Mouse (Mus musculus) CH12.LX (cell line): ENCODE data around the gene Cyp26a1. TPM values are rescaled to one million over a fixed set of nuclear protein-coding genes. Genes with fewer than 3 reads are reported as not detected.

ENCODE experiments used
- DNase-seq: peaks from one replicate; pipeline ENCODE4 v3.0.0-alpha.2; 2013; ENCODE audit errors: extremely low read depth
- H3K27ac ChIP-seq: 2 replicates; pipeline ENCODE4 v1.5.1; 2012; ENCODE audit warnings: low read depth, mild to moderate bottlenecking, control low read depth, moderate library complexity; ENCODE audit not compliant: insufficient read depth
- H3K27me3 ChIP-seq: replicated peaks from 2 replicates; pipeline ENCODE3; 2012; ENCODE audit warnings: inconsistent platforms
- H3K36me3 ChIP-seq, 2 experiments: replicated peaks in 1 of 2; 2 replicates each; pipeline versions ENCODE3 to v1.6.1; 2012; ENCODE audit warnings: inconsistent platforms in 1 of 2, low read length in 1 of 2, mild to moderate bottlenecking in 1 of 2, mixed read lengths in 1 of 2, moderate library complexity in 1 of 2; ENCODE audit not compliant: control insufficient read depth in 1 of 2, insufficient read depth in 1 of 2
- H3K4me1 ChIP-seq, 2 experiments: 2 replicates each; pipeline ENCODE4 v1.6.1; 2012; ENCODE audit warnings: inconsistent platforms in 1 of 2, moderate library complexity in 1 of 2; ENCODE audit not compliant: insufficient read depth in 2 of 2, control insufficient read depth in 1 of 2
- H3K4me2 ChIP-seq: 2 replicates; pipeline ENCODE4 v1.6.1; 2012; ENCODE audit warnings: low read depth, mild to moderate bottlenecking, control low read depth; ENCODE audit not compliant: poor library complexity, insufficient read depth, severe bottlenecking
- H3K4me3 ChIP-seq, 3 experiments: fragments of 150-350 bp in 1 of 3; sonication (generic) in 1 of 3; replicated peaks in 1 of 3; 2 replicates each; pipeline versions ENCODE3 to v1.5.1; 2011 to 2012; ENCODE audit warnings: low read depth in 2 of 3, low read length in 2 of 3, mild to moderate bottlenecking in 2 of 3, moderate library complexity in 2 of 3, control low read depth in 1 of 3, improper control_type of control experiment in 1 of 3, inconsistent platforms in 1 of 3, mixed read lengths in 1 of 3; ENCODE audit not compliant: poor library complexity in 1 of 3
- H3K79me2 ChIP-seq: replicated peaks from 2 replicates; pipeline ENCODE4 v1.6.1; 2012; ENCODE audit warnings: mild to moderate bottlenecking, moderate library complexity; ENCODE audit not compliant: control insufficient read depth, poor library complexity, insufficient read depth, severe bottlenecking; ENCODE audit errors: extremely low read depth
- H3K9ac ChIP-seq: 2 replicates; pipeline ENCODE4 v1.6.1; 2012; ENCODE audit warnings: low read depth, mild to moderate bottlenecking, control low read depth, moderate library complexity; ENCODE audit not compliant: insufficient read depth
- H3K9me3 ChIP-seq: replicated peaks from 2 replicates; pipeline ENCODE3; 2012; ENCODE audit warnings: low read length, inconsistent platforms, mixed read lengths
- CHD1 ChIP-seq: IDR thresholded peaks from 2 replicates; pipeline ENCODE4 v1.6.1; 2012; ENCODE audit warnings: low read depth, low read length, improper control_type of control experiment, inconsistent platforms
- CTCF ChIP-seq, 2 experiments: IDR thresholded peaks in 1 of 2; conservative IDR thresholded peaks in 1 of 2; 2 replicates each; pipeline ENCODE4 v1.5.1; 2011 to 2012; ENCODE audit warnings: low read depth in 2 of 2, low read length in 2 of 2, improper control_type of control experiment in 1 of 2, inconsistent platforms in 1 of 2, mild to moderate bottlenecking in 1 of 2, moderate library complexity in 1 of 2
- ELF1 ChIP-seq: IDR thresholded peaks from 2 replicates; pipeline ENCODE4 v1.6.1; 2014; ENCODE audit warnings: low read depth, mild to moderate bottlenecking, inconsistent platforms, low read length, improper control_type of control experiment
- EP300 ChIP-seq: IDR thresholded peaks from 2 replicates; pipeline ENCODE4 v1.6.1; 2011; ENCODE audit warnings: low read length, improper control_type of control experiment
- GABPA ChIP-seq: IDR thresholded peaks from 2 replicates; pipeline ENCODE4 v1.6.1; 2012; ENCODE audit warnings: low read depth, low read length, improper control_type of control experiment, inconsistent platforms; ENCODE audit not compliant: insufficient replicate concordance
- JUND ChIP-seq: conservative IDR thresholded peaks from 2 replicates; pipeline ENCODE4 v1.6.1; 2011; ENCODE audit warnings: low read depth, low read length, improper control_type of control experiment
- KAT2A ChIP-seq: IDR thresholded peaks from 2 replicates; pipeline ENCODE4 v1.6.1; 2012; ENCODE audit warnings: low read length, improper control_type of control experiment, inconsistent platforms; ENCODE audit not compliant: insufficient replicate concordance
- MAFK ChIP-seq: IDR thresholded peaks from 2 replicates; pipeline ENCODE4 v1.6.1; 2011; ENCODE audit warnings: low read length, improper control_type of control experiment; ENCODE audit not compliant: insufficient replicate concordance
- MAX ChIP-seq: IDR thresholded peaks from 2 replicates; pipeline ENCODE4 v1.6.1; 2011; ENCODE audit warnings: low read length, improper control_type of control experiment
- MAZ ChIP-seq: IDR thresholded peaks from 2 replicates; pipeline ENCODE4 v1.6.1; 2012; ENCODE audit warnings: low read depth, mild to moderate bottlenecking, inconsistent platforms, low read length, improper control_type of control experiment, moderate library complexity
- MXI1 ChIP-seq: IDR thresholded peaks from 2 replicates; pipeline ENCODE4 v1.6.1; 2011; ENCODE audit warnings: mild to moderate bottlenecking, low read depth, low read length, improper control_type of control experiment
- POLR2A ChIP-seq: IDR thresholded peaks from 2 replicates; pipeline ENCODE4 v1.6.1; 2011; ENCODE audit warnings: low read depth, mild to moderate bottlenecking, improper control_type of control experiment, low read length
- POLR2AphosphoS2 ChIP-seq: IDR thresholded peaks from 2 replicates; pipeline ENCODE4 v1.6.1; 2011; ENCODE audit warnings: low read depth, low read length, improper control_type of control experiment
- RCOR1 ChIP-seq: conservative IDR thresholded peaks from 2 replicates; pipeline ENCODE4 v1.6.1; 2012; ENCODE audit warnings: low read depth, mild to moderate bottlenecking, inconsistent platforms, low read length, improper control_type of control experiment
- SMC3 ChIP-seq: IDR thresholded peaks from 2 replicates; pipeline ENCODE4 v1.6.1; 2011; ENCODE audit warnings: low read depth, low read length, improper control_type of control experiment
- TBP ChIP-seq: conservative IDR thresholded peaks from 2 replicates; pipeline ENCODE4 v1.6.1; 2011; ENCODE audit warnings: low read depth, low read length, improper control_type of control experiment
- TCF12 ChIP-seq: IDR thresholded peaks from 2 replicates; pipeline ENCODE4 v1.6.1; 2014; ENCODE audit warnings: low read depth, mild to moderate bottlenecking, inconsistent platforms, low read length, improper control_type of control experiment
- UBTF ChIP-seq: IDR thresholded peaks from 2 replicates; pipeline ENCODE4 v1.6.1; 2012; ENCODE audit warnings: low read depth, mild to moderate bottlenecking, inconsistent platforms, low read length, improper control_type of control experiment, moderate library complexity
- ZNF384 ChIP-seq: IDR thresholded peaks from 2 replicates; pipeline ENCODE4 v1.6.1; 2012; ENCODE audit warnings: low read depth, low read length, improper control_type of control experiment, inconsistent platforms
- dilution Hi-C: fragments of 300-500 bp; cut with MboI; formaldehyde crosslinking; loops from 2 replicates; pipeline ENCODE4 v1.14.3; 2020; ENCODE audit warnings: low sequenced_read_pairs; ENCODE audit not compliant: extremely low pct_unique_long_range_greater_than_20kb, extremely low pct_ligation_motif_present
- in situ Hi-C: fragments of 300-500 bp; cut with MboI; formaldehyde crosslinking; loops from 3 replicates; pipeline ENCODE4 v1.14.3; 2019; ENCODE audit warnings: low sequenced_read_pairs, low pct_ligation_motif_present, low pct_unique_long_range_greater_than_20kb, mixed read lengths
- polyA plus RNA-seq: library from polyadenylated mRNA; unstranded; fragments of >175 nt; gene quantifications from 2 replicates; pipeline ENCODE4 v1.2.1, GENCODE M21; 2012; ENCODE audit warnings: low read depth; ENCODE audit not compliant: insufficient read length
- total RNA-seq, 2 experiments: library from RNA; depleted of rRNA; stranded (reverse); fragments of 300-350 nt in 1 of 2; fragments of >200 nt in 1 of 2; gene quantifications; 2 replicates each; pipeline ENCODE4 v1.2.3; 2012 to 2014

The Cyp26a1 gene
- total and polyA plus RNA-seq, 3 experiments: 0.17 TPM; not detected in 2

GRCm38 (mm10) chr19:37726585-37726984 lies 29.0 kb downstream of the Cyp26a1 start:
- dilution Hi-C loops: no loop called here
- Histone ChIP-seq H3K9ac (no peak overlapping the region), H3K27ac (no peak overlapping the region), H3K27me3 (no peaks in the 10 kb centered on the region), H3K4me3 (no peak overlapping the region)
- TF ChIP-seq MAX (no peak), MAZ (no peak), ZNF384 (no peak), TBP (no peak), MXI1 (no peak), POLR2A (no peak), RCOR1 (no peak)
- TF ChIP-seq, all 38 proteins: peak for 0
- H3K4me1 ChIP-seq: peaks cover 0 to 6% of the 10 kb centered on the region in 2 experiments; a peak in 2 of 4 replicates
- H3K4me2 ChIP-seq: no peak overlapping the region
- no peaks in the 10 kb centered on the region for H3K79me2 ChIP-seq
- in situ Hi-C loops: no loop called here
- no peak for DNase-seq
- no peaks in the 10 kb centered on the region for H3K36me3 ChIP-seq
- H3K9me3 ChIP-seq: no peaks in the 10 kb centered on the region

- H3K4me2 ChIP-seq: no peak overlapping the region
- no peaks in the 10 kb centered on the region for H3K9me3 ChIP-seq
- no peak overlapping the region for H3K4me3 ChIP-seq
- dilution Hi-C loops (no loop called here), in situ Hi-C loops (no loop called here)
- TF ChIP-seq MAX (no peak), MXI1 (no peak), TBP (no peak), ELF1 (no peak), ZNF384 (no peak), MAFK (no peak), UBTF (no peak), RCOR1 (no peak), JUND (no peak), CTCF (conservative IDR thresholded peaks at IDR 0.05 in 1 of 2, IDR thresholded peaks at IDR 0.05 in 1 of 2; ENCODE audit: low read depth in 2 of 2, low read length in 2 of 2) (no peak), SMC3 (no peak), POLR2AphosphoS2 (no peak), CHD1 (no peak), KAT2A (no peak)
- DNase-seq: no peak
- H3K27me3 ChIP-seq: no peaks in the 10 kb centered on the region
- H3K9ac ChIP-seq: no peak overlapping the region
- no peaks in the 10 kb centered on the region for H3K79me2 ChIP-seq
- H3K4me1 ChIP-seq: peaks cover 2 to 14% of the 10 kb centered on the region in 2 experiments; a peak in 3 of 4 replicates
- no peaks in the 10 kb centered on the region for H3K36me3 ChIP-seq
- no peak overlapping the region for H3K27ac ChIP-seq
Observed at GRCm38 (mm10) chr19:37727366-37727765, 29.8 kb downstream of the Cyp26a1 start.

DNA sequence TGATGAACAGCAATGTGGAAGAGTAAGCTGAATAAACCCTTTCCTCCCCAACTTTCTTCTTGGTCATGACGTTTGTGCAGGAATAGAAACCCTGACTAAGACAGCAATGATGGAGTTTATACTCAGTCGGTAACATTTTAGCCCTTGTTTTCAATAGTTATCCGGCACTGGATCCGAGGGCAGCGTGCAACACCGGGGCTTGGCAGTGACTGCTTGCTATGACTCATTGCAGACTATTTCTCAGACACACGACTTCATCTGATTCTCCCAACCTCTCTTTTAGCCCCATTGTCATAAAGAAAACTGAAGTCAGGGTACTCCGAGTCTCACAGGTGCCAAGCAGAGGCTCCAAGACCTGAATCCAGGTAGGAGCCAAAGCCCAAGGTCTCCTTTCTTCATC lies 37.8 kb downstream of the Cyp26a1 start:
- TF ChIP-seq GABPA: no peak
- TF ChIP-seq TCF12: no peak
- TF ChIP-seq POLR2A: no peak
- TF ChIP-seq EP300: no peak
- Histone ChIP-seq H3K4me2 (no peak overlapping the region), H3K9me3 (no peaks in the 10 kb centered on the region), H3K27me3 (no peaks in the 10 kb centered on the region), H3K4me1 (peaks cover 2 to 27% of the 10 kb centered on the region in 2 experiments; a peak in 3 of 4 replicates), H3K9ac (no peak overlapping the region), H3K27ac (no peak overlapping the region), H3K79me2 (no peaks in the 10 kb centered on the region), H3K36me3 (no peaks in the 10 kb centered on the region), H3K4me3 (no peak overlapping the region)
- dilution Hi-C loops: no loop called here
- in situ Hi-C loops: no loop called here
- no peak for DNase-seq
